Mouse (Mus musculus) erythroblast, embryonic 14.5 days (primary cell): Measurements from ENCODE around the gene Mettl7a1. TPM values are rescaled to one million over a fixed set of nuclear protein-coding genes. Genes with fewer than 3 reads are reported as not detected.
"Not testable (repeated sequence)": the region's sequence is repeated elsewhere in the genome, so short reads cannot be mapped to it uniquely, and the experiment has no call there.

Experiments
- H3K27me3 ChIP-seq: 2 replicates; pipeline ENCODE4 v1.6.1; 2012; ENCODE audit warnings: inconsistent platforms; ENCODE audit not compliant: control insufficient read depth
- H3K36me3 ChIP-seq: 2 replicates; pipeline ENCODE4 v1.6.1; 2012; ENCODE audit warnings: mild to moderate bottlenecking, inconsistent platforms; ENCODE audit not compliant: control insufficient read depth
- H3K4me1 ChIP-seq: 2 replicates; pipeline ENCODE4 v1.6.1; 2012; ENCODE audit warnings: inconsistent platforms; ENCODE audit not compliant: control insufficient read depth
- H3K4me3 ChIP-seq: replicated peaks from 2 replicates; pipeline ENCODE3; 2012; ENCODE audit warnings: moderate library complexity, mild to moderate bottlenecking, inconsistent platforms
- H3K9me3 ChIP-seq: 2 replicates; pipeline ENCODE4 v1.6.1; 2012; ENCODE audit warnings: low read length, inconsistent platforms, mixed read lengths; ENCODE audit not compliant: control insufficient read depth
- GATA1 ChIP-seq: IDR thresholded peaks from 2 replicates; pipeline ENCODE4 v1.6.1; 2012; ENCODE audit warnings: low read length, inconsistent platforms, mixed read lengths
- TAL1 ChIP-seq: IDR thresholded peaks from 3 replicates; pipeline ENCODE4 v1.6.1; 2012; ENCODE audit warnings: low read length, inconsistent platforms, mixed read lengths
- polyA plus RNA-seq: library from polyadenylated mRNA; stranded (reverse); fragments of >175 nt; gene quantifications from 2 replicates; pipeline ENCODE4 v1.2.3, GENCODE M21; 2012

The Mettl7a1 gene
- polyA plus RNA-seq, 1 experiment: 12.9 TPM

DNA sequence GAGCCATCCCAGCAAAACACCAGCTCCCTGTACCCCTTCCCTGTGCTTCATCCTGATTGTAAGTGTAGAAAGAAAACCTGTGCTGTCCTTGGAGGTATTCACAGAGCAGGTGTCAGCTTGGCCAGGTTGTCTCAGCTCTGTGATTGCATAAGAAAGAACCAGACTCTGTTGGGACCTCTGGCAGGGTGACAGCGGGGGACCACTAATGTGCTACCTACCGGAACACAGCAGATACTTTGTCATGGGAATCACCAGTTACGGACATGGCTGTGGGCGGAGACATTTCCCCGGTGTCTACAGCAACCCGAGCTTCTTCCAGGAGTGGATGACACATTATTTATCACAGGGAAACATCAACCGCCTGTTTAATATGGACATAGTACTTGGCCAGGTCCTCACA, 11.6 kb upstream of the Mettl7a1 start:
- no peaks in the 10 kb centered on the region for H3K36me3 ChIP-seq
- H3K4me3 ChIP-seq: no peak overlapping the region
- no peaks in the 10 kb centered on the region for H3K9me3 ChIP-seq
- TF ChIP-seq GATA1: no peak
- no peak for TF ChIP-seq TAL1
- no peaks in the 10 kb centered on the region for H3K4me1 ChIP-seq
- H3K27me3 ChIP-seq: no peaks in the 10 kb centered on the region

GRCm38 (mm10) chr15:100297856-100298255, 6.1 kb upstream of the Mettl7a1 start:
- Histone ChIP-seq H3K9me3 (peaks cover 4% of the 10 kb centered on the region), H3K4me1 (peaks cover 18% of the 10 kb centered on the region), H3K4me3 (no peak overlapping the region), H3K36me3 (no peaks in the 10 kb centered on the region), H3K27me3 (no peaks in the 10 kb centered on the region)
- no peak for TF ChIP-seq GATA1
- TF ChIP-seq TAL1: no peak

DNA sequence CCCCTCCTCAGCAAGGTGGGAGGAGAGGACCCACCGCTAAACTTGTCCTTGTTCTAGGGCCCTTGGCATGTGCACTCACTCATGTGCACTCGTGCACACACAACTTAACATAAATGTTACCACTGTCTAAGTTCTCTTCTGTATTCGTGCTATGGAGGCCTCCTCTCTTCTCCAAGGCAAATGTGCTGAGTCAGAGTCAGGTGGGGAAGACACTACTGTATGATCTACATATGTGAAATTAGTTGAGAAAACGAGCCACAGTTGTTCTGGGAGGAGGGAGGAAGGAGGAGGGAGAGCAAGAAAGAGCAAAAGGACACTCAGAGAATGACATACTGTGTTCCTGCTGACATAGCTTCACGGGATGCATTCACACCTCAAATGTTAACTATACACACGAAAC, 3.4 kb upstream of the Mettl7a1 start:
- H3K27me3 ChIP-seq: no peaks in the 10 kb centered on the region
- peaks cover 4% of the 10 kb centered on the region for H3K9me3 ChIP-seq
- TF ChIP-seq GATA1 (no peak), TAL1 (no peak)
- H3K36me3 ChIP-seq: peaks cover 4% of the 10 kb centered on the region
- H3K4me1 ChIP-seq: peaks cover 41% of the 10 kb centered on the region
- H3K4me3 ChIP-seq: no peak overlapping the region

DNA sequence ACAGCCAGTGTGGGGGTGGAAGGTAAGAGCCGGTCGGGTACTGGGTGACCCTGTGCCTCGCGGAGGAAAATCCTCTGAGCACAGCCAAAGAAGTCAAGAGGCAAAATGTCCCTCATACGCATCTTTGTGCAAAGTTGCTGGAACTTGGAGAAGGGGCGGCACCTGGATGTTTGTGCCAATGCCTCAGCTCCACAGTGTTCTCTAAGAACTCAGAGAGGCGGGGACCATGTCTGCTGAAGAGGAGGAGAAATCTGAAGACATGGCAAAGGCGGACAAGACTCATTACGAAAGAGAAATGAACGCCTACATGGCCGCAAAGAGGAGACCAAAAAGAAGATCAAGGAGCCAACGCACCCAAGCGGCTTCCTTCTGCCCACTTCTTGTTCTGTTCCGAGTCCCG, 2.4 kb upstream of the Mettl7a1 start:
- Histone ChIP-seq H3K9me3 (peaks cover 4% of the 10 kb centered on the region), H3K27me3 (no peaks in the 10 kb centered on the region), H3K4me1 (peaks cover 52% of the 10 kb centered on the region), H3K36me3 (peaks cover 15% of the 10 kb centered on the region), H3K4me3 (no peak overlapping the region)
- TF ChIP-seq TAL1 (no peak), GATA1 (no peak)

DNA sequence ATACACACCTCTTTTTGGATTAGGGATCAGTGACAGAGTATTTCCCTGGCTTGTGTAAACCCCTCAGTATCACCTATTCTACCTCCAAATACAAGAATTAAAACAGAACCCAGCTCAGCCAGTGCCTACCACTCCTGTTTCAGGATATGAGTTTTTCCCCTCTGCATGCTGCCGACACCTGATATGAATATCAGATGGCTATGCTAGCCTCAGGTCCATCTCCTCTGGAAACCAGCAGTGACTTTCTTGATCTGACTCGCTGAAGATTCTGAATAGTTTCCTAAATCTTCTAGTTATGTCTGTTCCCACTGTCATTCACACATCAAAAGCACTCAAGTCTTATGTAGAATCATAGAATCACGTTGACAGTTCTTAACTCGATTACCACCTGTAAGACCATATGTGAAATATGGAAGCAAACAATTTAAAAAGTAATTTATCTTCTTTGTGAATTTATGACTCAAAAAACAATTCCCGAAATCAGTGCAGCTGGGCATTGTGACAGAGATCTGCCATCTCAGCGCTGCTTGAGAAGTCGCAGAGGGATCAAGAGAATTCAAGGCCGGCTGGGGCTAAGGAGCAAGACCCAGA, 417 bp upstream of the Mettl7a1 start:
- no peaks in the 10 kb centered on the region for H3K9me3 ChIP-seq
- H3K4me3 ChIP-seq: peak overlapping the region; percentile 84
- no peak for TF ChIP-seq TAL1
- TF ChIP-seq GATA1: no peak
- H3K27me3 ChIP-seq: no peaks in the 10 kb centered on the region
- peaks cover 27% of the 10 kb centered on the region for H3K36me3 ChIP-seq
- peaks cover 66% of the 10 kb centered on the region for H3K4me1 ChIP-seq

- Histone ChIP-seq H3K36me3 (peaks cover 36% of the 10 kb centered on the region), H3K4me1 (peaks cover 50% of the 10 kb centered on the region), H3K27me3 (no peaks in the 10 kb centered on the region), H3K9me3 (no peaks in the 10 kb centered on the region), H3K4me3 (peak overlapping the region; percentile 64)
- TF ChIP-seq GATA1 (no peak), TAL1 (no peak)
These were observed 2.3 kb downstream of the Mettl7a1 start for GRCm38 (mm10) chr15:100306201-100306600.

GRCm38 (mm10) chr15:100307438-100308096, 3.6 kb downstream of the Mettl7a1 start:
- not testable (repeated sequence) for H3K4me3 ChIP-seq, H3K9me3 ChIP-seq, H3K27me3 ChIP-seq
- Histone ChIP-seq H3K36me3 (peaks cover 46% of the 10 kb centered on the region), H3K4me1 (peaks cover 52% of the 10 kb centered on the region)

DNA sequence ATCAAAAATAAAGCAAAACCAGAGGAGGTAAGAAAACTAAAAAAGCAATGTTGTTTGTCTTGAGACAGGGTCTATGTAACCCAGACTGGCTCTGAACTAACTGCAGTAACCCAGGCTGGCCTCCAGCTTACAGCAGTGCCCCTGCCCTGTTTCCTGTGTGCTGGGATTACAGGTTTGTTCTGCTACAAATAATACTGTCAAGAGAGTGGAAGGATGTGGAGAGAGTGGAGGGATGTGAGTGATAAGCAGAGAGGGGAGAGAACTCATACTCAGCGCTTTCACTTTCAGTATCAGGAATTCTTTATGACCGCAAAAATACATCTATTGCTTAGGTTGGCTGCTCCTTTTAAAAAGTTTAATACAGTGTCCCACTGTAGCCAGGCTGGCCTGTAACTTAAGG, 8.4 kb downstream of the Mettl7a1 start:
- Histone ChIP-seq H3K4me1 (peaks cover 12% of the 10 kb centered on the region), H3K4me3 (no peak overlapping the region), H3K36me3 (peaks cover 48% of the 10 kb centered on the region), H3K27me3 (no peaks in the 10 kb centered on the region), H3K9me3 (peaks cover 5% of the 10 kb centered on the region; the same call in 1 of the 2 replicates)
- TF ChIP-seq TAL1 (no peak), GATA1 (no peak)

GRCm38 (mm10) chr15:100314448-100315145, 10.7 kb downstream of the Mettl7a1 start:
- Histone ChIP-seq H3K4me3 (no peak overlapping the region), H3K9me3 (peaks cover 5% of the 10 kb centered on the region; the same call in 1 of the 2 replicates), H3K27me3 (no peaks in the 10 kb centered on the region), H3K4me1 (peaks cover 4% of the 10 kb centered on the region; the same call in 1 of the 2 replicates), H3K36me3 (peaks cover 40% of the 10 kb centered on the region)
- no peak for TF ChIP-seq TAL1
- TF ChIP-seq GATA1: no peak

DNA sequence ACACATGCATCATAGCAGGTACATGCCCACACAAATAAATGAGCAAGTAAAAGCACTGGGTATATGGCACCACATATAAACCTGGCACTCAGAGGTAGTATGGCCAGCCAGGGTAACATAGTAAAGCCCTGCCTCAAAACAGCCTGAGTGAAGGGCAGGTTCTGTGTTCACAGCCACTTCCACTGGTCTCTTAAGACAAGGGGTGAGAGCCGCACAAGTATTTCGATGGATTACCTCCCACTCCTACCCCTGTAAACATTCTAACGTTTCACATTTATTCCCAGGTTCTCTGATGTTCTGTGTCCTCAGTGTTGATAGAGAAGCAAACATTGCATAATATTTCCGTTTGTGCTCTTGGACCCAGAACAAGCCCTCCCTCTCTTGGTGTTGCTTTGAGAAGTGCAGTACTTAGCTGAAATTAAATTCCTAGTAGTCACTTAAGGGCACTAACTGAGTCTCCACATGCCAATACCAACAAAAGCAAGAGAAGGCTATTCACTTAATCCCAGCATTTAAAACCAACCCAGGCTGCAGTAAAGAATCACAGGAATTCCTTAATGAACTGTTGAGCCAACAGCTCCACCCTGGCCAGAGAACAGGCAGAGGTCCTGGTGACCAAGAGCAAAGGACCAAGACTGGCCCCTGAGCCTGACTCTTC, 14.2 kb downstream of the Mettl7a1 start:
- H3K9me3 ChIP-seq, H3K4me3 ChIP-seq, H3K4me1 ChIP-seq, H3K27me3 ChIP-seq: not testable (repeated sequence)
- H3K36me3 ChIP-seq: peaks cover 16% of the 10 kb centered on the region
